Mouse (Mus musculus): ENCODE results near the gene 9230110F15Rik. TPM values are rescaled to one million over a fixed set of nuclear protein-coding genes. Genes with fewer than 3 reads are reported as not detected.

Gene 9230110F15Rik
- not detected in 2 replicates for polyA plus RNA-seq (2015; fragmentation: Nextera tagmentation; extraction: Ambion mirVana)

DNA sequence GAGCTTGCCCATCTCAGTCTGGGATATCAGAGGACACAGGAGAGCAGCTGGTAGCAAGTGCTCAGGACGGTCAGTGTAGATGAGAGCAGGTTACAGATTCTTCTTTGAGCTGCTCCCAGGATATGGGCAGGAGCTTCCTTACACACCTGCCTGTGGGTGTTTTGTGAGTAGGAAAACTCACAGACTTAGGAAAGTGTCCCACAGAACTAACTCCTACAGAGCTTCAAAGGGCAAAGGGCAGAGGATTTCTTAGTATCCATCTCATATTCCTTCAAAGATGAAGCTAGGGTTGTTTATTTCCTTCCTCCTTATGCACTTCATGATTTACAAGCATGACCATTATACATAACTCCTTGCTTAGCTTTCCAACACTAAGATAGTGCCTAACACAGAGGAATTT lies at the start of gene 9230110F15Rik:
Gene 9230110F15Rik (minus strand): TSS at position 101 of the 400 bp plus-strand sequence.

DNA sequence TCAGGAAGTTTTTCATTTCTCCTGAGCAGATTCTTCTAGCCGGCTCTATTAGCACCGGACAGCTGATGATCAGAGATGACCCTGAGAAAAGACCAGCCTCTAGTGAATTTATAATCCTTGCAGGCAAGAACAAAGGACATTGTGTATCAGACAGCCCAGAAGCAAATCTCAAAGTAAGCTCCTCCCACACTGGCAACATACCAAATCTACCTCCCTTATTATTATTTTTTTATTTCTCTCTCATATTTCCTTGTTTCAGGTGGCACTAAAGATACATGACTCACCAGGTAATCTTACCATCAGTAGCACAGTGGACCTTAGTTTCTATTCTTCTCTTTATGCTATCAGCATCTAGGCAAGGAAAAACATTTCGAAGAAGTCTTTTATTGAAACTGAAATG lies 53.9 kb downstream of the 9230110F15Rik start, which contains the start of the genes Gm27235 and D730048I06Rik:
Gene Gm27235 (minus strand): TSS at position 101 of the 400 bp plus-strand sequence.
Gene D730048I06Rik (minus strand): TSS at position 112 of the 400 bp plus-strand sequence.

Other genes starting within 250 kb of the 9230110F15Rik start
- gene Pate4, start 232.2 kb downstream of the 9230110F15Rik start, polyA plus RNA-seq (2015; fragmentation: Nextera tagmentation; extraction: Ambion mirVana): not detected in 2 replicates
- not detected in 2 replicates for gene Pate3, start 195.9 kb downstream of the 9230110F15Rik start, polyA plus RNA-seq (2015; fragmentation: Nextera tagmentation; extraction: Ambion mirVana)
- gene Pate1, start 156.8 kb downstream of the 9230110F15Rik start, polyA plus RNA-seq (2015; fragmentation: Nextera tagmentation; extraction: Ambion mirVana): not detected in 2 replicates
- not detected in 2 replicates for gene Gm17677, start 103.1 kb downstream of the 9230110F15Rik start, polyA plus RNA-seq (2015; fragmentation: Nextera tagmentation; extraction: Ambion mirVana)
- gene Gm17727, start 66.0 kb downstream of the 9230110F15Rik start, polyA plus RNA-seq (2015; fragmentation: Nextera tagmentation; extraction: Ambion mirVana): not detected in 2 replicates
- gene Gm27235, start 54.0 kb downstream of the 9230110F15Rik start, polyA plus RNA-seq (2015; fragmentation: Nextera tagmentation; extraction: Ambion mirVana): not detected in 2 replicates
- gene D730048I06Rik, start 54.0 kb downstream of the 9230110F15Rik start, polyA plus RNA-seq (2015; fragmentation: Nextera tagmentation; extraction: Ambion mirVana): not detected in 2 replicates
- not detected in 2 replicates for gene 9230113P08Rik, start 64.3 kb upstream of the 9230110F15Rik start, polyA plus RNA-seq (2015; fragmentation: Nextera tagmentation; extraction: Ambion mirVana)